Mouse (Mus musculus) stomach, postnatal 0 days (tissue): ENCODE data around the gene 2310022B05Rik. TPM values are rescaled to one million over a fixed set of nuclear protein-coding genes. Genes with fewer than 3 reads are reported as not detected.

Experiments
- ATAC-seq: fragments of 200-750 bp; cut with Nextera tagmentation; 2 replicates; pipeline ENCODE4 v1.8.0; 2017; ENCODE audit not compliant: low FRiP score, low TSS enrichment
- DNase-seq: peaks from one replicate; pipeline ENCODE4 v3.0.0-alpha.2; 2016; ENCODE audit warnings: low spot score
- H3K27ac ChIP-seq: fragments of 300-500 bp; sonication (generic); replicated peaks from 2 replicates; pipeline ENCODE4 v1.5.1; 2014; ENCODE audit warnings: mild to moderate bottlenecking, control low read depth
- H3K27me3 ChIP-seq: fragments of 300-500 bp; sonication (generic); 2 replicates; pipeline ENCODE4 v1.6.1; 2014; ENCODE audit warnings: low read length; ENCODE audit not compliant: control insufficient read depth, insufficient read depth
- H3K36me3 ChIP-seq: fragments of 300-500 bp; sonication (generic); 2 replicates; pipeline ENCODE4 v1.6.1; 2014; ENCODE audit warnings: low read length, mixed read lengths; ENCODE audit not compliant: control insufficient read depth, insufficient read depth
- H3K4me1 ChIP-seq: fragments of 300-500 bp; sonication (generic); replicated peaks from 2 replicates; pipeline ENCODE4 v1.6.1; 2014; ENCODE audit warnings: antibody characterized with exemption; ENCODE audit not compliant: control insufficient read depth, insufficient read depth
- H3K4me2 ChIP-seq: fragments of 300-500 bp; sonication (generic); replicated peaks from 2 replicates; pipeline ENCODE4 v1.6.1; 2014; ENCODE audit warnings: low read depth, mild to moderate bottlenecking, control low read depth, moderate library complexity
- H3K4me3 ChIP-seq: fragments of 300-500 bp; sonication (generic); 2 replicates; pipeline ENCODE4 v1.5.1; 2014; ENCODE audit warnings: low read depth, low read length, control low read depth
- H3K9ac ChIP-seq: fragments of 300-500 bp; sonication (generic); 2 replicates; pipeline ENCODE4 v1.6.1; 2014; ENCODE audit warnings: mild to moderate bottlenecking, low read length, control low read depth, mixed read lengths
- H3K9me3 ChIP-seq: fragments of 300-500 bp; sonication (generic); 2 replicates; pipeline ENCODE4 v1.6.1; 2016; ENCODE audit warnings: low read length; ENCODE audit not compliant: control insufficient read depth
- CTCF ChIP-seq: IDR thresholded peaks from 2 replicates; pipeline ENCODE4 v1.5.1; 2016; ENCODE audit warnings: antibody characterized with exemption, low read depth, mild to moderate bottlenecking, moderate library complexity
- EP300 ChIP-seq: optimal IDR thresholded peaks from 2 replicates; pipeline ENCODE3; 2016; ENCODE audit warnings: antibody characterized with exemption
- WGBS: fragments of 180-500 bp; shearing (Covaris S2); extraction: QIAGEN DNeasy Blood & Tissue Kit; methylation state at CpG from one replicate; pipeline ENCODE4 v1.1.7; 2014; 5-methylcytosine and 5-hydroxymethylcytosine counted together
- polyA plus RNA-seq: library from polyadenylated mRNA; unstranded; fragments of >200 nt; fragmentation: Nextera tagmentation; extraction: Ambion mirVana; gene quantifications from 2 replicates; pipeline ENCODE4 v1.2.1, GENCODE M21; 2015

The 2310022B05Rik gene
- polyA plus RNA-seq, 1 experiment from 2014 or later: 17.9 TPM

DNA sequence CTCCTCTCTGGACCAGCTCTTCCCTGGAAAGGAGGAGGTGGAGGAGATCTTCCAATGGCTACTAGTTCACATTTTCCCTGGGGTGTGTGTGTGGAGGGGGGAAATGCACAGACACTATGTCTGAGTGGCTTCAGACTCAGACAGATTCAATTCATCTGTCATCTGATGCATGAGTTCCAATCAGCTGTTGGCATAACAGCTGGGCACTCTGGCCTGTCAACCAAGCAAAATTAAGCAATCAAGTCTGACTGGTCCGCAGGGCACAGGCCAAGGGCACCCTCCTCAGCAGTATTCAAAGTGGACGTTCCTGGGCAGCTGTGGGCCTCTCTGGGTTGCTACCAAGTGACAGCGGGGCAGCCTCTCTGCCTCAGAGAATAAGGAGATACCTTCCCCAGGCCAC lies 5.6 kb upstream of the 2310022B05Rik start:
- WGBS: 73% methylated on average over 3 of the region's 3 CpGs
- no peak overlapping the region for H3K4me3 ChIP-seq
- H3K36me3 ChIP-seq: no peaks in the 10 kb centered on the region
- no peak overlapping the region for H3K27ac ChIP-seq
- H3K4me1 ChIP-seq: no peaks in the 10 kb centered on the region
- no peak for TF ChIP-seq CTCF
- no peak overlapping the region for H3K9ac ChIP-seq
- no peaks in the 10 kb centered on the region for H3K9me3 ChIP-seq
- H3K4me2 ChIP-seq: no peak overlapping the region
- ATAC-seq: no peak
- H3K27me3 ChIP-seq: no peaks in the 10 kb centered on the region
- no peak for DNase-seq

DNA sequence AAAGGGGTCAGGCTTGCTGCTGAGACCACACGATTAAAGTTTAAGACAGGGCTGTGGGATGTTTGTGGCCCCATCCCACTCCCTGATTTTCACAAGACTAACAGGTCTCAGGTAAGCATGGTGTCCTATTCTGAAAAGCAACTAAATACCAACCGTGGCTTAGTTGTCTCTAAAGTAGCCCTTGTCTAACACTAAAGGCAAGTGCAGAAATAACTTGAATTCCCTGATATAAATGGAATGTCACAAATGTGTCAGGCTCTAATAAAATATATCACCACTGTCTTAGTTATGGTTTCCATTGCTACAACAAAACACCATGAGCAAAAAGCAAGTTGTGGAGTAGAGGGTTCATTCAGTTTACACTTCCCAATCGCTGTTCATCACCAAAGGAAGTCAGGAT lies 1.2 kb upstream of the 2310022B05Rik start:
- WGBS: 54% methylated on average over 3 of the region's 3 CpGs
- TF ChIP-seq CTCF (no peak), EP300 (no peak)
- no peak overlapping the region for H3K4me2 ChIP-seq
- no peaks in the 10 kb centered on the region for H3K36me3 ChIP-seq
- no peaks in the 10 kb centered on the region for H3K27me3 ChIP-seq
- H3K4me3 ChIP-seq: no peak overlapping the region
- peak overlapping the region; percentile 59; the same call in 1 of the 2 replicates for H3K27ac ChIP-seq
- ATAC-seq (no peak), DNase-seq (no peak)
- H3K9me3 ChIP-seq: no peaks in the 10 kb centered on the region
- no peak overlapping the region for H3K9ac ChIP-seq
- H3K4me1 ChIP-seq: peaks cover 7% of the 10 kb centered on the region

DNA sequence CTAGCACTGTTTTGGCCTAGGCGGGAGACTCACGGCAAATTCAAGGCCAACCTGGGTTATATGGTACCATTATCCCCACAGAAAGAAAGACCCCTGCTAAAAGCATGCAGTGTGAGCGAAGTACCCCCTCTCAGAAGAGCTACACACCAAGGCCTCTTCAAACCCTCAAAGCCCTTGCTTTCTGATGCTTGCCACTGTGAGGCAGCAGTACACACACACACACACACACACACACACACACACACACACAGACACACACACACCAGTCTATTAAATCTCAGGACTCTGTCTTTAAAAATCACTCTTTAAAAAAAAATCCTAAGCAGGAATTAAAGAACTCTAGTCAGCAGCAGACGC lies 683 bp upstream of the 2310022B05Rik start:
- Histone ChIP-seq H3K4me3 (peak overlapping the region; percentile 86; the same call in 1 of the 2 replicates), H3K9me3 (no peaks in the 10 kb centered on the region), H3K27me3 (no peaks in the 10 kb centered on the region), H3K36me3 (no peaks in the 10 kb centered on the region), H3K27ac (peak overlapping the region; percentile 93), H3K4me1 (peaks cover 8% of the 10 kb centered on the region), H3K9ac (peak overlapping the region; percentile 94; the same call in 1 of the 2 replicates), H3K4me2 (peak overlapping the region; percentile 77)
- TF ChIP-seq CTCF: no peak
- TF ChIP-seq EP300: no peak
- ATAC-seq: no peak
- 45% methylated on average over 4 of the region's 4 CpGs for WGBS
- no peak for DNase-seq

DNA sequence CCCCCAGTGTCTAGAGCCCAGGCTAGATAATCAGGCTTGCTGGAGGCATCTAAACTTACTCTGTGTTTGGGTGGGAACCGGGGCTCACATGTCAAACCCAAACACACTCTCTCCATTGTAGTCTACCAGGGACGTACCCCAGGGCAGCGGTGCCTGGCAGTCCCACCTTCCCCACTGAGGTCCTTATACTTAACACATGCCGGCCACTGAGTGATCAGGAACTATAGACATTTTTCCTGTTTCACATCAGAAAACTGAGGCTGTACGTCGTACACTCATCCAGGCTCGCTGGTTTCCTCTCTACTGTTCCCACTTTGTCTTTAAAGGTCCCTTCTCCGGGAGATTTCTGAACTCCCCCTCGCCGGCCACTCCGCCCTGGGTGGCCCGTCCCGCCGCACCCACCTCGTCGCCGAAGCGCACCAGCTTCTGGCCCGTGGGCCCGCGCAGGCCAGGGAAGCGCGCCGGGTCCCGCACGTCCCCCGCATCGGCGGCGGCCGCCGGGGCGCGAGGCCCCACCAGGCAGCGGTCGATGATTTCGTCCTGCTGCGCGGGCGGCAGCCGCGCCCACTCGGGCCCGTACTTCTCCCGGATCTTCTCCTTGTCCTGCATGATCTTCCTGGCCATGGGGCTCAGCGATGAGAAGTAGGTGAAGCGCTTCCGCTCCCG lies 590 bp downstream of the 2310022B05Rik start:
- H3K27me3 ChIP-seq: no peaks in the 10 kb centered on the region
- peak overlapping the region; percentile 77 for H3K4me2 ChIP-seq
- H3K9me3 ChIP-seq: no peaks in the 10 kb centered on the region
- under 1% methylated on average over 38 of the region's 49 CpGs for WGBS
- H3K27ac ChIP-seq: peak overlapping the region; percentile 93
- peaks cover 11% of the 10 kb centered on the region for H3K4me1 ChIP-seq
- no peaks in the 10 kb centered on the region for H3K36me3 ChIP-seq
- TF ChIP-seq CTCF (no peak), EP300 (no peak)
- no peak for DNase-seq
- peak overlapping the region; percentile 94 for H3K9ac ChIP-seq
- ATAC-seq: peak; percentile 40
- peak overlapping the region; percentile 86 for H3K4me3 ChIP-seq

DNA sequence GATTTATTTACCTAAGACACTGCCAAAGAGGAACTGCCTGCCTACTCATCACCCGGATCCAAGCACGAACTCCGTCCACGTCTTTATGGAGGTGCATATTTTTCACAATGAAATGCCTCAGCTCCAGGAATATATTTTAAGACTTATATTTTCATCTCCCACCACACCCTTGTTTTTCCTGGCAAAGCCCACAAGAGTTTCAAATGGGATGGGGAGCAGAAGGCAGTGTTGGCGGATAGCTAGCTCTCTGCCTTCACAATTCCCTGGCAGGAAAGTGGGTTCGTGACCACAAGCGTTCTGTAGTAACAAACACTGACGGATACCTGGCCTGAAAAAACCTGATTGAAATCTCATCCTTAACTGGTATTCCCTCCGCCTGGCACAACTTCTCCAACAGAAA lies 1.4 kb downstream of the 2310022B05Rik start:
- H3K9ac ChIP-seq: peak overlapping the region; percentile 94
- ATAC-seq (no peak), DNase-seq (no peak)
- H3K9me3 ChIP-seq: no peaks in the 10 kb centered on the region
- H3K4me3 ChIP-seq: peak overlapping the region; percentile 86
- no peaks in the 10 kb centered on the region for H3K36me3 ChIP-seq
- H3K4me1 ChIP-seq: peaks cover 11% of the 10 kb centered on the region
- peak overlapping the region; percentile 77 for H3K4me2 ChIP-seq
- no peaks in the 10 kb centered on the region for H3K27me3 ChIP-seq
- TF ChIP-seq EP300: no peak
- TF ChIP-seq CTCF: no peak
- peak overlapping the region; percentile 93 for H3K27ac ChIP-seq
- WGBS: 14% methylated on average over 9 of the region's 9 CpGs

DNA sequence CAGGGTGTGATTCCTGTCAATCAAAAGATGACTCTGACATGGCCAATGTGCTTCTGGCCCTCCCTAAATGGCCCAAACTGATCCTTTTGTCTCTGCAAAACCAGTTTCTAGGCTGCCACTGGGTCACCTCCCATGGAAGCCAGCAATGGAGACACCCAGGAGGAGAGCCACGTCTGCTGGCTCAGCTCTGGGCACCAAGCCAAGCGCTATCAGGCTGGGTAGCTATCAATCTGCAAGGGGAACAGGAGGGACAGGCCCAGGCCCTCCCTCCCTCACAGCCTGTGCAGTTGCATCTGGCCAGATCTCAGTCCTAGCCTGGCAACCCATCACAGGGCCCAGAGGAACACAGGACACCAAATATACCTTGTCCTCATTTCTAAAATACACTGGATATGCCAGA lies 4.8 kb downstream of the 2310022B05Rik start:
- Histone ChIP-seq H3K4me1 (peaks cover 11% of the 10 kb centered on the region), H3K9me3 (no peaks in the 10 kb centered on the region), H3K36me3 (no peaks in the 10 kb centered on the region), H3K4me3 (no peak overlapping the region), H3K4me2 (no peak overlapping the region), H3K9ac (no peak overlapping the region), H3K27me3 (no peaks in the 10 kb centered on the region), H3K27ac (0 out of 2 replicates have a peak overlapping the region, but pooled peaks have one; percentile 40)
- 16% methylated on average over 2 of the region's 2 CpGs for WGBS
- ATAC-seq (peak; percentile 48), DNase-seq (peak; percentile 81)
- TF ChIP-seq CTCF: no peak
- no peak for TF ChIP-seq EP300
